Mouse (Mus musculus): ENCODE measurements around the gene Zfp458.
"Not testable (repeated sequence)": the region's sequence is repeated elsewhere in the genome, so short reads cannot be mapped to it uniquely, and the experiment has no call there.

The Zfp458 gene

DNA sequence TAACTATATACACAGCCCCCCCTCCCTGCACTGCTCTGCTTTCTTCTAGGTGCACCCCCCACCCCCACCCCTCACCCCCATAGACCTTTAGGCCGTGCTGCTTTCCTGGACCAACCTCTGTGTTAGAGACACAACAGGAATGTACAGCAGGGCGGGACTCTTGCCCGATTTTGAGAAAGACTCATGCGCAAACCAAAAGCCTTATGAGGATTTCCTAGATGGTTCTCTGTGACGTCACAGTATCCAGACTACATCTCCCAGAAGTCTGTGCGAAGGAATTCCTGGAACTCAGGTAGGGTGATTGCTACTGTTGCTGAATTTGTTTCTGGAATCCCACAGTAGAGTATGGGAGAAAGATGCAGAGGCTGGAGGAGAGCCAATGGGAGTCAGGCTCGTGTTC is at the start of gene Zfp458:
TSS of gene Zfp458 (minus strand) at position 153 of the 400 bp plus-strand sequence.
- DNase-seq (ENCODE audit: low read depth, low spot score): no peak

GRCm38 (mm10) chr13:67306718-67307117 is 28.5 kb upstream of the Zfp458 start:
- DNase-seq (ENCODE audit: low read depth, low spot score): no peak

- DNase-seq (ENCODE audit: low read depth, low spot score): peak; percentile 86
These were observed 27.8 kb upstream of the Zfp458 start, which contains the start of gene Zfp457 for GRCm38 (mm10) chr13:67305822-67306672. Gene Zfp457, minus strand, starts transcription at chr13:67306485.

- DNase-seq (ENCODE audit: low read depth, low spot score): not testable (repeated sequence)
These were observed 8.7 kb downstream of the Zfp458 start for GRCm38 (mm10) chr13:67269383-67270065.

GRCm38 (mm10) chr13:67268568-67269369 is 9.5 kb downstream of the Zfp458 start:
- peak; percentile 74 for DNase-seq (ENCODE audit: low read depth, low spot score)

DNA sequence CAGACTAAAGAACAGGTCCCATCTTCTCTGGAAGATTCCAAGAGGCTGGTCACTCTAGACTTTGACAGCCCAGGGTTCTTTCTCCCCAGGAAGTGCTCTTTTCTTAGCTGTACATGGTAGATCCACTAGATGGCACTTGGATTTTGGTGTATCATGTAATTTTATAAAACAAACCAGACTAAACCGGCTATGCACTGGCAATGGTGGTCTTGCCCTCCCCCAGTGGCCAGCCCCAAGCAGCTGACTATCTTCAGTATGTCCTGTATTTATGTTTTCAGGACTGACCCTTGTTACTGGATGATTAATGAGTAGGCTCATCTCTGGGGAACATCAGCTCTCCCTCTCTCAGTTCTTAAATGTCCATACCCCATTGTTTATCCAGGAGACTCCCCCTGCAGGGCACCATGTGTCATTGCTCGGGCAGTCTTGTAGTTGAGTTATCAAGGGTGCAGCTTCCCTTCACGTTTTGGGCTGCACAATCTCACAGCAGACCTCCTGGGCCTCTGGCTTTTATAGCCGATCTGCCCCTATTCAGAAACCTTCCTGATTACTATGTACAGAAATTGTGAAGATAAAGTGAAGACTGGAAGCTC is 64.2 kb downstream of the Zfp458 start:
- DNase-seq (ENCODE audit: low read depth, low spot score): no peak
